Mouse (Mus musculus): ENCODE measurements around the gene Ppp1r8. TPM values are rescaled to one million over a fixed set of nuclear protein-coding genes. Genes with fewer than 3 reads are reported as not detected.
"Not testable (repeated sequence)": the region's sequence is repeated elsewhere in the genome, so short reads cannot be mapped to it uniquely, and the experiment has no call there.

The Ppp1r8 gene
- polyA plus RNA-seq, 1 experiment from 2014 or later: 79.8 TPM

DNA sequence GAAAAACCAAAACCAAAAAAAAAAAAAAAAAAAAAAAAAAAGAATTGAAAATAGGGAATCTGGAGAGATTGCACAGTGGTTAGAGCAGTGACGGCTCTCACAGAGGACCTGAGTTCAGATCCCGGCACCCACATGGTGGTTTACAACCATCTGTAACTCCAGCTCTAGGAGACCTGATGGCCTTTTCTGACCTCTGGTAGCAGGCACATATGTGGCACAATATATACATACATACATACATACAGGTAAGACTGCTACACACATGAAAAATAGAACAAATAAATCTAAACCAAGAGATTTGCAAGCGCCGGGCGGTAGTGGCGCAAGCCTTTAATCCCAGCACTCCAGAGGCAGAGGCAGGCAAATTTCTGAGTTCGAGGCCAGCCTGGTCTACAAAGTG lies 39.1 kb downstream of the Ppp1r8 start:
- no peaks in the 10 kb centered on the region for H3K9me3 ChIP-seq (replicated peaks)
- no peak for DNase-seq (ENCODE audit: low spot score)
- 97% methylated on average over 7 of the region's 7 CpGs for WGBS
- no peaks in the 10 kb centered on the region for H3K36me3 ChIP-seq
- H3K27ac ChIP-seq (replicated peaks): no peak overlapping the region
- no peaks in the 10 kb centered on the region for H3K4me1 ChIP-seq
- no peaks in the 10 kb centered on the region for H3K27me3 ChIP-seq (ENCODE audit: low read depth, poor library complexity, severe bottlenecking)
- no peak overlapping the region for H3K4me3 ChIP-seq

DNA sequence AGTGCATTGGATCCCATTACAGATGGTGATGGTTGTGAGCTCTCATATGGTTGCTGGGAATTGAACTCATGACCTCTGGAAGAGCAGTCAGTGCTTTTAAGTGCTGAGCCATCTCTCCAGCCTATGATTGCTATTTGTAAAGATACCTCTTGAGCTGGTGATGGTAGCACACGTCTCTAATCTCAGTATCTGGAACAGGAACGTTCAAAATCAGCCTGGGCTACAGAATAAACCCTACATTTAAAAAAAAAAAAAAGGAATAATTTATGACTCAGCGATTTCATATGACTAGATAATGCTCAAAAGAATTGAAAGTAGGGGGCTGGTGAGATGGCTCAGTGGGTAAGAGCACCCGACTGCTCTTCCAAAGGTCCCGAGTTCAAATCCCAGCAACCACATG lies 39.8 kb downstream of the Ppp1r8 start:
- Histone ChIP-seq H3K27me3 (ENCODE audit: low read depth, poor library complexity, severe bottlenecking) (no peaks in the 10 kb centered on the region), H3K9me3 (replicated peaks) (no peaks in the 10 kb centered on the region), H3K36me3 (no peaks in the 10 kb centered on the region), H3K4me1 (no peaks in the 10 kb centered on the region), H3K27ac (replicated peaks) (no peak overlapping the region), H3K4me3 (no peak overlapping the region)
- no peak for DNase-seq (ENCODE audit: low spot score)
- 91% methylated on average over 5 of the region's 5 CpGs for WGBS

DNA sequence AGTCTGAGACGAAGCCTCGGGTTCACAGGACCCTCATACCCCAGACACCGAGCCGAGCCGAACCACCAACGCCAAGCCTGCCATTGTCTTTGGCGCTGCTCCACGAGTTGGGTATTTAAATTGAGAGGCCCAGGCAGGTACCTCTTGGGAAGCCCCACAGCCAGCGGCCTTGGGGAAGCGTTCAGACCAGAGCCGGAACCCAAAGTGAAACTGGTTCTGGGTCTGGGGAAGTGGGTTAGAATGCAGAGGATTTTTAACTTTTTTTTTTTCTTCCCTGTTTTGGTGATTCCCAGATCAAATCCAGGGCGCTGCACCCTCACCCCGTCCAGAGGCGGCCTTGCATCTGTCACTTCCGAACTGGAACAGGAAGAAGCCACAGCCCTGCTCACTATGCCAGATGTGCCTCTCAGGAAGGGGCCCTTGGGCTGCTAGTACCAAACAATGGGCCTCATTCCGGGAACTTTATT lies 40.8 kb downstream of the Ppp1r8 start:
- Histone ChIP-seq H3K4me3 (no peak overlapping the region), H3K9me3 (replicated peaks) (no peaks in the 10 kb centered on the region), H3K27me3 (ENCODE audit: low read depth, poor library complexity, severe bottlenecking) (0 out of 2 replicates have a peak, but pooled peaks cover 3% of the 10 kb centered on the region), H3K4me1 (no peaks in the 10 kb centered on the region), H3K27ac (replicated peaks) (no peak overlapping the region), H3K36me3 (no peaks in the 10 kb centered on the region)
- WGBS: 68% methylated on average over 16 of the region's 16 CpGs
- DNase-seq (ENCODE audit: low spot score): no peak

DNA sequence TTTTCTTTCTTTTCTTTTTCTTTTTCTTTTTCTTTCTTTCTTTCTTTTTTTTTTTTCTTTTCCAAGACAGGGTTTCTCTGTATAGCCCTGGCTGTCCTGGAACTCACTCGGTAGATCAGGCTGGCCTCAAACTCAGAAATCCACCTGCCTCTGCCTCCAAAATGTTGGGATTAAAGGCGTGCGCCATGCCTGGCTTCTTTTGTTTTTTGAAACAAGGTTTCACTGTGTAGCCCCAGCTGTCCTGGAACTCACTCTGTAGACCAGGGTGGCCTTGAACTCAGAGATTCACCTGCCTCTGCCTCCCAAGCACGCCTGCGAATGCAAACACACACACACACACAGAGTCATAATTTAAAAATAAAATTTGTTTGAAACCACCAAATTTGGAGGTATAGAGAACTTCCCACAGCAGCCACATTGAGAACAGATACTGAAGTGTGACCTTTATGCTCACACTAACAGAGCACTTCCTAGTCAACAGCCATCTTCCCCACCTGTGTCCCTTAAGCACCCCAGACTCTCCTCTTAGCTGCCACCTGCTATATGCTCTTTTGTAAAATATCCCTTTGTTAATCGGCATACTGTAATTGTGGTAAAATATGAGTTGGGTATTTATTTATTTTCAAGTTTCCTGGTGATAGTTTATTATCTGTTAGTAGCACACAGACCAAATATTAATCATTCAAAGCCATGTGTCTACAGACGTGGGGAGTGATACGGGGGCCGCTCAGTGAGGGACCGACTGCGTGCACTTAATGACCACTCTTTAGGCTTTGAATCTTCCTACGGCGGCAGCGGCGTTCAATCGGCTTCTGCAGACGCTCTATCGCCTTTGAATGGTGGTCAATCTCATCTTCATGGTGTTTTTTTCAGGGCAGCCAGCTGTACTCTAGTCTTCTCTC lies 41.5 kb downstream of the Ppp1r8 start:
- Histone ChIP-seq H3K4me1 (no peaks in the 10 kb centered on the region), H3K9me3 (replicated peaks) (no peaks in the 10 kb centered on the region), H3K36me3 (no peaks in the 10 kb centered on the region), H3K27me3 (ENCODE audit: low read depth, poor library complexity, severe bottlenecking) (peaks cover 6% of the 10 kb centered on the region), H3K27ac (replicated peaks) (no peak overlapping the region), H3K4me3 (no peak overlapping the region)
- 88% methylated on average over 18 of the region's 18 CpGs for WGBS
- no peak for DNase-seq (ENCODE audit: low spot score)

DNA sequence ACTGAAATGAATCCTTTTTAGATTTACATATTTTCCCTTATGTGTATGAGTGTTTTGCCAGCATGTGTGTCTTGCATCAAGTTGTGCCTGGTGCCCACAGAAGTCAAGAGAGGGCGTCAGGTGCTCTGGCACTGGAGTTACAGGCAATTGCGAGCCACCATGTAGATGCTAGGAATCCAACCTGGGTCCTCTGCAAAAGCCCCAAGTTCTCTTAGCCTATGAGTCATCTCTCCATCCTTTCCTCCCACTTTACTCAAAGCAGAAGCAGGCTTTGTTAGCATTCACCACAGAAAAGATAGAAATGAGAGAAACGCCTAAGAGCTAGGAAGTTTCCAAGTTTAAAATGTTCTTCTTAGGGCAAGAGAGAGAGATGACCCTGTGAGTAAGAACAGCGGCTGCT lies 43.1 kb downstream of the Ppp1r8 start:
- Histone ChIP-seq H3K36me3 (no peaks in the 10 kb centered on the region), H3K27me3 (ENCODE audit: low read depth, poor library complexity, severe bottlenecking) (peaks cover 21% of the 10 kb centered on the region), H3K27ac (replicated peaks) (no peak overlapping the region), H3K4me3 (no peak overlapping the region), H3K4me1 (peaks cover 15% of the 10 kb centered on the region), H3K9me3 (replicated peaks) (no peaks in the 10 kb centered on the region)
- 91% methylated on average over 4 of the region's 4 CpGs for WGBS
- DNase-seq (ENCODE audit: low spot score): no peak

DNA sequence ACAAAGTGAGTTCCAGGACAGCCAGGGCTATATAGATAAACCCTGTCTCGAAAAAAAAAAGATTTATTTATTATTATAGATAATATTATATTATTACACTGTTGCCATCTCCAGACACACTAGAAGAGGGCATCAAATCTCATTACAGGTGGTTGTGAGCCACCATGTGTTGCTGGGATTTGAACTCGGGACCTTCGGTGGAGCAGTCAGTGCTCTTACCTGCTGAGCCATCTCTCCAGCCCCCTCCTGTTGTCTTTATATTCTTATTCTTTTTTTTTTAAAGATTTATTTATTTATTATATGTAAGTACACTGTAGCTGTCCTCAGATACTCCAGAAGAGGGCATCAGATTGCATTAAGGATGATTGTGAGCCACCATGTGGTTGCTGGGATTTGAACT lies 44.3 kb downstream of the Ppp1r8 start:
- not testable (repeated sequence) for DNase-seq (ENCODE audit: low spot score); H3K27ac ChIP-seq (replicated peaks); H3K36me3 ChIP-seq; H3K9me3 ChIP-seq (replicated peaks); H3K4me3 ChIP-seq
- Histone ChIP-seq H3K27me3 (ENCODE audit: low read depth, poor library complexity, severe bottlenecking) (peaks cover 29% of the 10 kb centered on the region), H3K4me1 (peaks cover 15% of the 10 kb centered on the region)
- 79% methylated on average over 3 of the region's 3 CpGs for WGBS

DNA sequence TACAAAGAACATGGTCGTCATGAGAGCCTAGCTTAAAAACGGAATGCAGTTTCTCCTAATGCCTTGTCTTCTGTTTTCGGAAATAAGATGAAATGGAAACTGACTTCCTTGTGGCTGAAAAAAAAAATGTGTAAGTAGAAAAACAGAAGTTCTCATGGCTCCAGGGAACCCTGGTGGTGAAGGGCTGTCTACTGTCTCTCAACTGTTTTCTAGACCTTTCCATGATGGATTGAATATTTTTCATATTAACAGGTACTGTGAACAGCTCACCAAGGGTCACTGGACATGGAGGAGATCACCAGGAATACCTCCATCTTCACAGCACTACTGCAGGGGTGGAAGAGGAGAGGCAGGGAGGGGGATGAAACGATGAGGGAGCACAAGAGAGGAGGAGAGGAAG lies 44.9 kb downstream of the Ppp1r8 start:
- Histone ChIP-seq H3K9me3 (replicated peaks) (no peaks in the 10 kb centered on the region), H3K4me1 (peaks cover 15% of the 10 kb centered on the region), H3K27ac (replicated peaks) (no peak overlapping the region), H3K4me3 (no peak overlapping the region), H3K27me3 (ENCODE audit: low read depth, poor library complexity, severe bottlenecking) (peaks cover 29% of the 10 kb centered on the region), H3K36me3 (no peaks in the 10 kb centered on the region)
- WGBS: 81% methylated on average over 4 of the region's 4 CpGs
- no peak for DNase-seq (ENCODE audit: low spot score)

DNA sequence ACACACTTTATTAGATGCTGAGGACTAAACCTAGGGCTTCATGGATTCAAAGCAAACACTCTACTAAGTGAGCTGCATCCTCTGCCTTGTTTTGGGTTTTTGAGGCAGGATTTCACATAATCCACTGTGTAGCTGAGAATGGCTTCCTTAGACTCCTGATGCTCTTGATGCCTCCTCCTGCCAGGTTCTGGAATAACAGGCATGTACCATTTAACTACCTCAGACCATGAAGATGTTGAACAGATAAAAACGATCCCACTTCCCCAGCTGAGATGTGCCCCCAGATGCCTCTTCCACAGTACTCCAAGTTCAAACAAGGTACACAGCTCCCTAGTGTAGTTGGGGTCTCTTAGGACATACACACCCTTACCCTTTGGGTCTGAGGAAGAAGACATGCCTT lies 45.5 kb downstream of the Ppp1r8 start:
- no peak overlapping the region for H3K4me3 ChIP-seq
- H3K36me3 ChIP-seq: no peaks in the 10 kb centered on the region
- no peak overlapping the region for H3K27ac ChIP-seq (replicated peaks)
- DNase-seq (ENCODE audit: low spot score): no peak
- peaks cover 15% of the 10 kb centered on the region for H3K4me1 ChIP-seq
- H3K27me3 ChIP-seq (ENCODE audit: low read depth, poor library complexity, severe bottlenecking): peaks cover 29% of the 10 kb centered on the region
- WGBS: 85% methylated on average over 1 of the region's 1 CpGs
- H3K9me3 ChIP-seq (replicated peaks): no peaks in the 10 kb centered on the region

DNA sequence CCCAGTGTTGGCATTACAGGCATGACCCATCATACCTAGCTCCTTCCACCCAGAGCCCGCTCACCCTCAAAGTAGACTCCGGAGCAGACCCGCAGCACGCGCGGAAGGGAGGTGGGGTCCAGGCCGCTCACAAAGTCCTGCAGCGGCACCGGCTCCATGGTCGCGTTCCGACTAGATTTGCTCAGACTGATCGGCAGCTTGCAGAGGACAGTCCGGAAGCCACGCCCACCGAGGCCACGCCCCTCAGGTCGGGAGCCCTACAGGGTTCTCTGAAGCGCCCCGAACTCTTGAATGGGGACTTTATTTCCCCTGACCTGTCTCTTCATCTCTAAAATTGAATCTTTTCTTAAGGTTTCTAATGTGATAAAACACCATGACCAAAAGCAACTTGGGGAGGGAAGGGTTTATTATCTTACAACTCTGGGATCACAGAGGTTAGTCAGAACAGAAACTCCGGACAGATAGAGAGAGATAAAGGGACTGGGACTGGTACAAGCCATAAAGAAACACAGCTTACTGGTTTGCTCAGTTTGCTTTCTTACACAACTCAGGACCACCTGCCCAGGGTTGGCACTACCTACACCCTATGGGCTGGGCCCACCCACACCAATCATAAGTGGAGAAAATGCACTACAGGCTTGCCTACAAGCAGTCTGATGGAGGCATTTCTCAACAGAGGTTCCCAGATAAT lies 46.6 kb downstream of the Ppp1r8 start, which contains the start of gene Themis2:
TSS of gene Themis2 (minus strand) at position 192 of the 691 bp plus-strand sequence.
- DNase-seq (ENCODE audit: low spot score): peak; percentile 74
- peaks cover 29% of the 10 kb centered on the region for H3K27me3 ChIP-seq (ENCODE audit: low read depth, poor library complexity, severe bottlenecking)
- no peaks in the 10 kb centered on the region for H3K36me3 ChIP-seq
- no peaks in the 10 kb centered on the region for H3K9me3 ChIP-seq (replicated peaks)
- H3K27ac ChIP-seq (replicated peaks): no peak within 1 kb of the TSS
- whole genome bisulfite sequencing: 3% methylated on average over 21 of the region's 21 CpGs
- H3K4me1 ChIP-seq: peaks cover 15% of the 10 kb centered on the region
- H3K4me3 ChIP-seq: peak within 1 kb of the TSS; percentile 52

DNA sequence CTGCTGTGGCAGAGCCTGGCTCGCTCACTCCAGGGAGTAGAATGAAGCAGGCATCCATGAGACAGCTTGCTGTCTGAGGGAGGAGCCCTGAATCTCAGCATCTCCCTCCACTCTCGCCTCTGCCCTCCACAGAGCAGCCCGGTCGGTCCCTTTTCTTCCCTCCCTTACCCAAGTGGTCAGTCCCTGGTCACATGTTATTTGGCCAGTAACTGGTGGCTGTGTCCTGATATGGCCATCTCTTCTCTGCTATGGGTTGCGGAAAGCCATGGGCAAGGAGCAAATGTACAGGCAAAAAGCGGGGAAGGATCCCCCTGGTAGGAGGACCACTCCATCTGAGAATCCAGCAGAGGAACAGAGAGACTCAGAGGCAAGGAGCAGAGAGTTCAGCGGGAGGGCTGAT lies 47.8 kb downstream of the Ppp1r8 start:
- Histone ChIP-seq H3K27me3 (ENCODE audit: low read depth, poor library complexity, severe bottlenecking) (peaks cover 29% of the 10 kb centered on the region), H3K4me3 (no peak overlapping the region), H3K36me3 (no peaks in the 10 kb centered on the region), H3K9me3 (replicated peaks) (no peaks in the 10 kb centered on the region), H3K27ac (replicated peaks) (no peak overlapping the region), H3K4me1 (peaks cover 15% of the 10 kb centered on the region)
- 62% methylated on average over 7 of the region's 7 CpGs for WGBS
- DNase-seq (ENCODE audit: low spot score): no peak

DNA sequence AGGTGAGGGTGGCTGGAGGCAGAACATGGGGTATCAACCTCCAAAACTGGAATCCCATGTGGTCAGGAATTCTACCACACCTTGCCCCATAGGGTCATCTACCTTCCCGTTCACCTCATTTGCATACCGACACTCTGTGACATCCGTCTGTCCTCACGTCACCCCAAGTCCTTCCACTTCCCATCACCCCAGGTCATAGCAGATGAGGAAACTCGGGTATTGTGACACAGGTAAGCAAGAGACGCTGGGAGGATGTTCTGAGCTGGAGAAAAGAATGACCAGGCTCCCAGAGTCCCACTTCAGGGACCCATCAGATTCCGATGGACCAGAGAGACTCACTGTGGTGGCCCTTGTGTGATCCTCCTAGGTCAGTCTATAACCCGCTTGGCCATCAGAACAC lies 48.2 kb downstream of the Ppp1r8 start:
- Histone ChIP-seq H3K4me3 (no peak overlapping the region), H3K9me3 (replicated peaks) (no peaks in the 10 kb centered on the region), H3K27ac (replicated peaks) (no peak overlapping the region), H3K4me1 (peaks cover 15% of the 10 kb centered on the region), H3K27me3 (ENCODE audit: low read depth, poor library complexity, severe bottlenecking) (peaks cover 29% of the 10 kb centered on the region), H3K36me3 (no peaks in the 10 kb centered on the region)
- WGBS: 77% methylated on average over 8 of the region's 8 CpGs
- DNase-seq (ENCODE audit: low spot score): no peak

DNA sequence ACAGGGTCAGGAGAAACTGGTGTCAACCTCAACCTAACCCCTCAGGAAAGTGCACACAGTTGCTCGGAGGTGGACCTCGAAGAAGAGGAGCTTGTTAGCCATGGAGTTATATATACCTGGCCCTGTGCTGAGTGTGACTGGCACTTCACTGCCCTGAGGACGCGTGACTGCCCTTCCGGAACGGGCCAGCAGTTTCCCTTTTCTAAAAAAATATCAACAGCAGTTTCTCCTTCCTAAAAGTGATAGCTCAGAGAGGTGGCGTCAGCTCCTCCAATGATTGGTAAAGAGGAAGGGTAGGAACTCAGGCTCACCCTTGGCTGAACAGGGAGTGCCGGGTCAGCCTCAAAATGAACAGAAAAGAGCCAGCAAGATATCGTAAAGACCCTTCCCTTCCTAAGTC lies 48.9 kb downstream of the Ppp1r8 start:
- Histone ChIP-seq H3K4me3 (no peak overlapping the region), H3K4me1 (peaks cover 15% of the 10 kb centered on the region), H3K27me3 (ENCODE audit: low read depth, poor library complexity, severe bottlenecking) (peaks cover 29% of the 10 kb centered on the region), H3K9me3 (replicated peaks) (no peaks in the 10 kb centered on the region), H3K36me3 (no peaks in the 10 kb centered on the region), H3K27ac (replicated peaks) (no peak overlapping the region)
- no peak for DNase-seq (ENCODE audit: low spot score)
- WGBS: 84% methylated on average over 9 of the region's 9 CpGs
